Mouse (Mus musculus): ENCODE results near the gene Mrps5. TPM values are rescaled to one million over a fixed set of nuclear protein-coding genes. Genes with fewer than 3 reads are reported as not detected.

Mrps5 gene
- polyA plus RNA-seq, 1 experiment from 2014 or later: 154 TPM

- peak; percentile 4 for DNase-seq (ENCODE audit: low spot score)
- WGBS: 55% methylated on average over 5 of the region's 5 CpGs
These were observed 35.9 kb upstream of the Mrps5 start for GRCm38 (mm10) chr2:127551078-127551477.

GRCm38 (mm10) chr2:127559070-127559966 lies 27.7 kb upstream of the Mrps5 start:
- ATAC-seq (ENCODE audit: low FRiP score) (peak; percentile 99), DNase-seq (ENCODE audit: low spot score) (peak; percentile 95)
- no peak overlapping the region for H3K27ac ChIP-seq (ENCODE audit: low read depth, low read length)
- H3K4me1 ChIP-seq (replicated peaks; ENCODE audit: control insufficient read depth, insufficient read depth, low read length): no peaks in the 10 kb centered on the region
- H3K9ac ChIP-seq (ENCODE audit: low read depth, low read length): no peak overlapping the region; the same call in 1 of the 2 replicates
- H3K9me3 ChIP-seq (ENCODE audit: control insufficient read depth, low read length): no peaks in the 10 kb centered on the region
- H3K4me3 ChIP-seq (ENCODE audit: low read depth, low read length): 0 out of 2 replicates have a peak overlapping the region, but pooled peaks have one; percentile 8
- H3K36me3 ChIP-seq (ENCODE audit: control insufficient read depth, insufficient read depth, low read length): no peaks in the 10 kb centered on the region
- 22% methylated on average over 18 of the region's 18 CpGs for WGBS
- H3K4me2 ChIP-seq (replicated peaks; ENCODE audit: low read depth, low read length): peak overlapping the region; percentile 21; the same call in 1 of the 2 replicates
- peaks cover 2% of the 10 kb centered on the region; the same call in 1 of the 2 replicates for H3K27me3 ChIP-seq (ENCODE audit: control insufficient read depth, insufficient read depth, low read length)

More at GRCm38 (mm10) chr2:127551078-127551477, 35.9 kb upstream of the Mrps5 start:
- no peak overlapping the region for H3K27ac ChIP-seq (ENCODE audit: low read depth, low read length)
- no peak overlapping the region for H3K4me3 ChIP-seq (ENCODE audit: low read depth, low read length)
- H3K4me2 ChIP-seq (replicated peaks; ENCODE audit: low read depth, low read length): no peak overlapping the region
- no peaks in the 10 kb centered on the region for H3K27me3 ChIP-seq (ENCODE audit: control insufficient read depth, insufficient read depth, low read length)
- no peaks in the 10 kb centered on the region for H3K9me3 ChIP-seq (ENCODE audit: control insufficient read depth, low read length)
- no peak overlapping the region for H3K9ac ChIP-seq (ENCODE audit: low read depth, low read length)
- no peaks in the 10 kb centered on the region for H3K36me3 ChIP-seq (ENCODE audit: control insufficient read depth, insufficient read depth, low read length)
- no peaks in the 10 kb centered on the region for H3K4me1 ChIP-seq (replicated peaks; ENCODE audit: control insufficient read depth, insufficient read depth, low read length)
- no peak for ATAC-seq (ENCODE audit: low FRiP score)

DNA sequence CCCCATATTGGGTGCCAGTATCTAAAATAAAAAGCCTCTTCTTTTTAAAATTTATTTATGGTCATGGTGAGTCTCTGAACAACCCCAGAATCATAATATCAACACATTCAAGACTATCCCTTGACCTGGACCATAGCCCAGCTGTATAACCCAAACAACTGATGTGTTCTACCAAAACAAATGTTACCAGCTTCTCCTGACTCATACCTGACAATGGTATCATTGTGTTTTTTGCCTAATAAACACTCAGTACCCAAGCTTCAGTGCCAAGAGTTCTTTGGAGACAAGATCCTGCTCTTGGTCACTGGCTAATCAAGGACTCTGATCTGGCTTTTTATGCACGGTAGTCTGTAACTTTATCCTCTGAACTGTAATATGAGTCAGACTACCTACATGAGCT lies 13.7 kb upstream of the Mrps5 start:
- Histone ChIP-seq H3K27ac (ENCODE audit: low read depth, low read length) (no peak overlapping the region), H3K27me3 (ENCODE audit: control insufficient read depth, insufficient read depth, low read length) (no peaks in the 10 kb centered on the region), H3K9ac (ENCODE audit: low read depth, low read length) (no peak overlapping the region), H3K9me3 (ENCODE audit: control insufficient read depth, low read length) (no peaks in the 10 kb centered on the region), H3K4me3 (ENCODE audit: low read depth, low read length) (no peak overlapping the region), H3K4me2 (replicated peaks; ENCODE audit: low read depth, low read length) (no peak overlapping the region), H3K36me3 (ENCODE audit: control insufficient read depth, insufficient read depth, low read length) (no peaks in the 10 kb centered on the region), H3K4me1 (replicated peaks; ENCODE audit: control insufficient read depth, insufficient read depth, low read length) (no peaks in the 10 kb centered on the region)
- no peak for ATAC-seq (ENCODE audit: low FRiP score)
- 67% methylated on average over 1 of the region's 1 CpGs for WGBS
- no peak for DNase-seq (ENCODE audit: low spot score)

DNA sequence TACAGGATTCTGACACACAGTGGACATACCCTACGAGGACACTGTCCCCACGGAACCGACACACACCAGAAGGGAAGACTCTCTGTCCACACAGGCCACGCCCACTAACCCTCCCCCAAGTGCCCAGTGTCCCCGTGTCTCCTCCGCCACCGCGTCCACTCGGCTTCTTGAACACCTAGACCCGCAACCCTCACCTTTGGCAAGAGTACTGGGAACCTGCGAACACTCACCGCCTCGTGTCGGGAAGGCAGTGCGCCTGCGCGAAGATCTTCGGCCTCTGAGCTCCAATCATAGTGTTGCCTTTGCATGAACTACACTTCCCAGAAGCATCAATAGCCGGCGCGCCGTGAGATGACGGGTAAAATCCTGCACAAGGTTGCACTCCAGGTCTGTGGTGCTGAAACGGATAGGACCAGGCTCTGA lies 2.6 kb upstream of the Mrps5 start:
- Histone ChIP-seq H3K4me3 (ENCODE audit: low read depth, low read length) (peak overlapping the region; percentile 55), H3K27me3 (ENCODE audit: control insufficient read depth, insufficient read depth, low read length) (no peaks in the 10 kb centered on the region), H3K9ac (ENCODE audit: low read depth, low read length) (peak overlapping the region; percentile 72), H3K36me3 (ENCODE audit: control insufficient read depth, insufficient read depth, low read length) (no peaks in the 10 kb centered on the region), H3K4me2 (replicated peaks; ENCODE audit: low read depth, low read length) (peak overlapping the region; percentile 78), H3K9me3 (ENCODE audit: control insufficient read depth, low read length) (no peaks in the 10 kb centered on the region), H3K27ac (ENCODE audit: low read depth, low read length) (no peak overlapping the region), H3K4me1 (replicated peaks; ENCODE audit: control insufficient read depth, insufficient read depth, low read length) (0 out of 2 replicates have a peak, but pooled peaks cover 2% of the 10 kb centered on the region)
- ATAC-seq (ENCODE audit: low FRiP score) (peak; percentile 84), DNase-seq (ENCODE audit: low spot score) (peak; percentile 94)
- WGBS: under 1% methylated on average over 24 of the region's 24 CpGs

- Histone ChIP-seq H3K9me3 (ENCODE audit: control insufficient read depth, low read length) (no peaks in the 10 kb centered on the region), H3K4me2 (replicated peaks; ENCODE audit: low read depth, low read length) (peak overlapping the region; percentile 74), H3K9ac (ENCODE audit: low read depth, low read length) (peak overlapping the region; percentile 92), H3K27me3 (ENCODE audit: control insufficient read depth, insufficient read depth, low read length) (no peaks in the 10 kb centered on the region), H3K36me3 (ENCODE audit: control insufficient read depth, insufficient read depth, low read length) (no peaks in the 10 kb centered on the region), H3K27ac (ENCODE audit: low read depth, low read length) (peak overlapping the region; percentile 85; the same call in 1 of the 2 replicates), H3K4me1 (replicated peaks; ENCODE audit: control insufficient read depth, insufficient read depth, low read length) (0 out of 2 replicates have a peak, but pooled peaks cover 2% of the 10 kb centered on the region), H3K4me3 (ENCODE audit: low read depth, low read length) (peak overlapping the region; percentile 86)
- DNase-seq (ENCODE audit: low spot score) (no peak), ATAC-seq (ENCODE audit: low FRiP score) (peak; percentile 50)
- WGBS: under 1% methylated on average over 22 of the region's 22 CpGs
These were observed 457 bp downstream of the Mrps5 start for GRCm38 (mm10) chr2:127587514-127587844.

DNA sequence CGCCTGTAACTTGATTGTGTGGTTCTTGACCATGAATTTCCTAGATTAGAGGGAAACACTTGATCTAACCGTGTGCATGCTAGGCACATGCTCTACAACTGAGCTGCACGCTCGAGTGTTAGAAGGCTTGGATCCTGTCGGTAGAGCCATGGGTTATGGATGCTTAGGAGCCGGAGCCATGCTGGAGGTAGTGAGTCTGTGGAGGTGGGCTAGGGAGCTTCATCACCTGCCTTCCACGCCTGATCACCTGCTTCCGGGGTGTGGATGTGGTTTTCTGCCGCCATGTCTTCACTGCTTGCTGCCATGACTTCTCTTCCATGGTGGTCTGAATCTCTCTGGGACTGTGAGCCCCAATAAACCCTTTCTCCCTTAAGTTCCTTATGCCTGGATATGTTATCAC lies 1.9 kb downstream of the Mrps5 start:
- H3K27ac ChIP-seq (ENCODE audit: low read depth, low read length): no peak overlapping the region
- no peak overlapping the region for H3K9ac ChIP-seq (ENCODE audit: low read depth, low read length)
- 0 out of 2 replicates have a peak, but pooled peaks cover 2% of the 10 kb centered on the region for H3K4me1 ChIP-seq (replicated peaks; ENCODE audit: control insufficient read depth, insufficient read depth, low read length)
- no peaks in the 10 kb centered on the region for H3K36me3 ChIP-seq (ENCODE audit: control insufficient read depth, insufficient read depth, low read length)
- no peak for DNase-seq (ENCODE audit: low spot score)
- H3K9me3 ChIP-seq (ENCODE audit: control insufficient read depth, low read length): no peaks in the 10 kb centered on the region
- no peak for ATAC-seq (ENCODE audit: low FRiP score)
- no peak overlapping the region for H3K4me2 ChIP-seq (replicated peaks; ENCODE audit: low read depth, low read length)
- 91% methylated on average over 9 of the region's 9 CpGs for WGBS
- H3K4me3 ChIP-seq (ENCODE audit: low read depth, low read length): no peak overlapping the region
- H3K27me3 ChIP-seq (ENCODE audit: control insufficient read depth, insufficient read depth, low read length): no peaks in the 10 kb centered on the region

DNA sequence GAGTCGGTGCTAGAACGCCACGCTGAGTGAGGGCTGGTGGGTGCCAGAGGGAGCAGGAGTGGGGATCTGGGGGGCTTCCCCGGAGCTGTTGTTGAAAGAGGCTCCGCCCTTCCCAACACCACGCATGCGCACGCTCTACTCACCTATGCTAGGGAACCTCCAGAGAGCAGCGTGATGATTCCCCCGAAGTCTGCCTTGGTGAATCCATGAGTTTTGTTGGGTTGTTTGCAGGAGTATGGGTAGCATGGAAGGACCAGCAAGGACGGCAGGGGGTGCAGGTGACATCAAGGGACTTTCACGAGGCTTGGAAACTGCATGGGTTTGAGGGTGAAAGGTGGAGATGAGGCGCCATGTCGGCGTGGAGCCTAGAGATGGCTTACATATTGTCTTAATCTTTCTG lies 3.2 kb downstream of the Mrps5 start:
- WGBS: 81% methylated on average over 15 of the region's 15 CpGs
- no peak overlapping the region for H3K27ac ChIP-seq (ENCODE audit: low read depth, low read length)
- ATAC-seq (ENCODE audit: low FRiP score): no peak

DNA sequence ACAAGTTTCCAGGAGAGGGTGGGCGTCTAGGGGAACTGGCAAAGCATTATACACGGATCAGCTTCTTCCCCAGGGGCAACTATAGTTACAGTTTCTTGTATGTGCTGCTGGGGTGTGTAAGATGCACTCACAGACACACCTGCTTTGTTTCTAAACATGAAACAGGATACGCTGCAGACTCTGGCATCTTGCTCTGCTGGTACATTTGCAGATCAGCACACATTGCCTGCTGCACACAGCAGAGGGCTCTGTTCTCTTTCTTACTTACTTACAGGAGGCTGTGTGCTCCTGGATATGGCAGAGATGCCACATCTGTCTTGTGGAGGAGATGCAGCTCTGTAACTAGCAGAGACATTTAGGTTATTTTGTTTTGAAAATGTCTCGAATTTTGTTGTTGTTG lies 3.8 kb downstream of the Mrps5 start:
- ATAC-seq (ENCODE audit: low FRiP score): no peak
- no peak overlapping the region for H3K27ac ChIP-seq (ENCODE audit: low read depth, low read length)
- H3K9ac ChIP-seq (ENCODE audit: low read depth, low read length): no peak overlapping the region
- no peaks in the 10 kb centered on the region for H3K27me3 ChIP-seq (ENCODE audit: control insufficient read depth, insufficient read depth, low read length)
- DNase-seq (ENCODE audit: low spot score): no peak
- WGBS: 79% methylated on average over 4 of the region's 4 CpGs
- no peaks in the 10 kb centered on the region for H3K9me3 ChIP-seq (ENCODE audit: control insufficient read depth, low read length)
- no peak overlapping the region for H3K4me3 ChIP-seq (ENCODE audit: low read depth, low read length)
- 0 out of 2 replicates have a peak, but pooled peaks cover 2% of the 10 kb centered on the region for H3K36me3 ChIP-seq (ENCODE audit: control insufficient read depth, insufficient read depth, low read length)
- no peak overlapping the region for H3K4me2 ChIP-seq (replicated peaks; ENCODE audit: low read depth, low read length)
- 0 out of 2 replicates have a peak, but pooled peaks cover 2% of the 10 kb centered on the region for H3K4me1 ChIP-seq (replicated peaks; ENCODE audit: control insufficient read depth, insufficient read depth, low read length)

More for the DNA sequence above, 3.2 kb downstream of the Mrps5 start:
- Histone ChIP-seq H3K9me3 (ENCODE audit: control insufficient read depth, low read length) (no peaks in the 10 kb centered on the region), H3K4me3 (ENCODE audit: low read depth, low read length) (no peak overlapping the region), H3K9ac (ENCODE audit: low read depth, low read length) (no peak overlapping the region), H3K36me3 (ENCODE audit: control insufficient read depth, insufficient read depth, low read length) (0 out of 2 replicates have a peak, but pooled peaks cover under 1% of the 10 kb centered on the region), H3K4me2 (replicated peaks; ENCODE audit: low read depth, low read length) (no peak overlapping the region), H3K4me1 (replicated peaks; ENCODE audit: control insufficient read depth, insufficient read depth, low read length) (0 out of 2 replicates have a peak, but pooled peaks cover 2% of the 10 kb centered on the region), H3K27me3 (ENCODE audit: control insufficient read depth, insufficient read depth, low read length) (no peaks in the 10 kb centered on the region)
- DNase-seq (ENCODE audit: low spot score): no peak
